Mouse (Mus musculus) embryonic facial prominence, embryonic 10.5 days (tissue): ENCODE measurements around the gene Isyna1. TPM values are rescaled to one million over a fixed set of nuclear protein-coding genes. Genes with fewer than 3 reads are reported as not detected.

Experiments
- DNase-seq: peaks from one replicate; pipeline ENCODE4 v3.0.0-alpha.2; 2017; ENCODE audit warnings: low spot score
- H3K27ac ChIP-seq: fragments of 300-500 bp; sonication (generic); replicated peaks from 2 replicates; pipeline ENCODE4 v1.5.1; 2016; ENCODE audit warnings: mild to moderate bottlenecking
- H3K27me3 ChIP-seq: fragments of 300-500 bp; sonication (generic); replicated peaks from 2 replicates; pipeline ENCODE4 v1.6.1; 2016; ENCODE audit warnings: low read depth, mild to moderate bottlenecking; ENCODE audit not compliant: poor library complexity, severe bottlenecking
- H3K36me3 ChIP-seq: fragments of 300-500 bp; sonication (generic); replicated peaks from 2 replicates; pipeline ENCODE4 v1.6.1; 2016; ENCODE audit warnings: mild to moderate bottlenecking, moderate library complexity
- H3K4me1 ChIP-seq: fragments of 300-500 bp; sonication (generic); 2 replicates; pipeline ENCODE4 v1.6.1; 2016
- H3K4me3 ChIP-seq: fragments of 300-500 bp; sonication (generic); 2 replicates; pipeline ENCODE4 v1.5.1; 2016; ENCODE audit warnings: mild to moderate bottlenecking, moderate library complexity
- H3K9me3 ChIP-seq: fragments of 300-500 bp; sonication (generic); 2 replicates; pipeline ENCODE4 v1.6.1; 2016; ENCODE audit warnings: mild to moderate bottlenecking
- WGBS: fragments of 180-500 bp; shearing (Covaris S2); methylation state at CpG from one replicate; pipeline ENCODE4 v1.1.7; 2016; 5-methylcytosine and 5-hydroxymethylcytosine counted together
- polyA plus RNA-seq: library from polyadenylated mRNA; unstranded; fragments of >200 nt; fragmentation: Nextera tagmentation; extraction: Ambion mirVana; gene quantifications from 2 replicates; pipeline ENCODE4 v1.2.1, GENCODE M21; 2016

Gene Isyna1
- polyA plus RNA-seq, 1 experiment from 2014 or later: 187 TPM

DNA sequence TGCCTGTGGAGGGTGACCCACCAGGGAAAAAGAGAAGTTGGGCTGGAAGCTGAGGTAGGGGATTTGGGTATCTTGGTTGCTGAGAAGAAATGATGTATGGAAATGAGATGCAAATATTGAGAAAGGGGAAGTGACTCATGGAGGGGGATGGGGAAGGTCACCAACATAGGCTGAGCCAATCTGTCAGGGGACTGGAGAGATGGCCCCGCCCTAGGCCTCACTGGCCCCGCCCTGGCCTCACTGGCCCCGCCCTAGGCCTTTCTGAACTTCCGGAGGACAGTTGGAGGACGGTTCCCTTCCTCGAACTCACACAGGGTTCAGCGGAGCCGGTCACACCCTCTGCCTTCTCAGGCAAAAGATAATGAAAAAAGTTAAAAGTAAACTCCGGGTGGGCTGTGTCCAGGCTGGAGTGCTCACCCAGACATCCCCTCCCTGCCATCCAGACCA, 24.7 kb downstream of the Isyna1 start:
- Histone ChIP-seq H3K4me1 (peaks cover 24% of the 10 kb centered on the region), H3K4me3 (0 out of 2 replicates have a peak overlapping the region, but pooled peaks have one; percentile 11), H3K9me3 (no peaks in the 10 kb centered on the region), H3K27ac (0 out of 2 replicates have a peak overlapping the region, but pooled peaks have one; percentile 10), H3K27me3 (peaks cover 35% of the 10 kb centered on the region), H3K36me3 (no peaks in the 10 kb centered on the region)
- DNase-seq: no peak
- WGBS: 31% methylated on average over 9 of the region's 9 CpGs

DNA sequence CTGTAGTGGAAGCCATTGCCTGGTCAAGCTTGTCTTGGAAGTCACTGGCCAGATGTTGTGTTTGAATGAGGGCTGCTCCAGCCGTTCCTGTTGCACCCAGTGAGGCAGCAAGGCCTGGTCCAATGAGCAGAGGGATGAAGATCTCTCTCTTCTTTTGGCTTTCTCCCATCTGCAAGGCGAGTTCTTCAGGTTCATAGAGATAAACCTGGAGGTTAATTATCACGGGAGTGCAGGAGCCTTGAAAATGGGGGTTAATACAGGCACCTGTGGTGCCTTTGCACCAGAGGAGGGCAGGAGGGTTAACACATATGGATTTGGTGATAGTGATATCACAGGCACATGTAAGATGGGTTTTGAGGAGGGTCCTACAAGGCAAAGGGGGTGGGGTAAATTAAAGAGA, 28.0 kb downstream of the Isyna1 start:
- Histone ChIP-seq H3K36me3 (no peaks in the 10 kb centered on the region), H3K27me3 (peaks cover 35% of the 10 kb centered on the region), H3K4me3 (no peak overlapping the region), H3K27ac (no peak overlapping the region), H3K9me3 (no peaks in the 10 kb centered on the region), H3K4me1 (peaks cover 30% of the 10 kb centered on the region)
- DNase-seq: no peak
- 57% methylated on average over 3 of the region's 3 CpGs for WGBS

DNA sequence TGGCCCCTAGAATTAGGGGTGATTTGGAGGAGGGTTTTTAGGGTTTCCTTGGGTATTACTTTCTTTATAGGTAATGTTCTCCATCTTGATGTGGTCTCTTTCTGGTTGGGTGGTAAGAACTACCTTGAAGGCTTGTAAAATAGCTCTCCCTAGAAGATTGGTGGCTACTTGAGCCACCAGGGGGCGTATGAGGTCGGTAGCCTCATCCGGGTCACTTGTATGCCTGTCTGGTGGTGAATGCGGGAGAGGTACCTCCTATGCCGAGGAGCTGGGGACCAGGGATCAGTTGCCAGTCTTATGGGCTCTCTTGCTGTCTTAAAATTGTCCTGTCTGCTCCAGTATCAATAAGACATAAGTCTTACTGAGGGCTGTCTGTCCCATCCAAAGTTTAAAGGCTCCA, 30.9 kb downstream of the Isyna1 start:
- H3K9me3 ChIP-seq: no peaks in the 10 kb centered on the region
- H3K4me1 ChIP-seq: peaks cover 27% of the 10 kb centered on the region
- WGBS: 24% methylated on average over 5 of the region's 5 CpGs
- peak; percentile 80 for DNase-seq
- peak overlapping the region; percentile 25; the same call in 1 of the 2 replicates for H3K4me3 ChIP-seq
- no peaks in the 10 kb centered on the region for H3K36me3 ChIP-seq
- no peak overlapping the region; the same call in 1 of the 2 replicates for H3K27ac ChIP-seq
- H3K27me3 ChIP-seq: peaks cover 31% of the 10 kb centered on the region

DNA sequence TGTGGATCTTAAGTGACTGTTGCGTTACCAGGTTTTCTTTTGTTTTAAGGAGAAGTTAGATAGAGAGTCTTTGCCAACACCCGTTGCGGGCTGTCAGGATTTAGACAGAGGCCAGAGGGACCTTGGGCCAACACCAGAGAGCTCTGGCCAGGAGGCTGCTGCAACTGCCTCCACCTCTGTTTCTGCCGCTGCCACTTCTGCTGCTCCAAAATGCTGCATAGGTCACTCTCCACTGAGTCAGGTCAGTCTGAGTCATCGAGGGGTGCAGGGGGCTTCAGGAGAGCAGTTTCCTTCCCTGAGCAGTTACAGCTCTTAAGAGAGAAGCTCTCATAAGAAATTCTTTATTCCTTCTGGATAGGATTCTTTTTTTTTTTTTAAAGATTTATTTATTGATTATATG, 32.9 kb downstream of the Isyna1 start:
- H3K9me3 ChIP-seq: no peaks in the 10 kb centered on the region
- WGBS: 86% methylated on average over 5 of the region's 5 CpGs
- peaks cover 30% of the 10 kb centered on the region for H3K27me3 ChIP-seq
- DNase-seq: no peak
- no peak overlapping the region for H3K4me3 ChIP-seq
- no peak overlapping the region for H3K27ac ChIP-seq
- peaks cover 37% of the 10 kb centered on the region for H3K4me1 ChIP-seq
- no peaks in the 10 kb centered on the region for H3K36me3 ChIP-seq

DNA sequence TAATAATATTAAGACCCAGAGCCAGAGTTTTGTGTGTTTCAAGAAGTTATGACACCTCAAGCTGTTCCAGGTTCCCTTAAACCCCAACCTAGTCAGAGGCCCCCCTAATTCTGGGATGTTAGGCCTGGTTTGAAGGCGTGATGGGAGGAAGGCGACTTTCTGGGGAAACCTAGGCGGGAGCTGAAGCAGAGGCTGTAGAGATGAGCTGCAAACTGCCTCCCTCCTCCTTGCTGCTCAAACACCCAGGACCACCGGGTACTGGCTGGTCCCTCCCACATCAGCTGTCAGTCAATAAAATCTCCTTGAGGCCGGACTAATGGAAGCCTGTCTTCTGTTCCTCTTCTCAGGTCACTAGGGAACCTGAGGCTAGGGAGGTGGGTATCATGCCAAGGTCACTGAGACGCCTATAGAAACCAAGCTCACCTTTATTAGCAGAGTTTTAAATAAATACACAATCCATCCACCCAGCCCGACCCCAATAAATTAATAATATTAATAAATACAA, 34.9 kb downstream of the Isyna1 start:
- H3K27ac ChIP-seq: peak overlapping the region; percentile 79
- H3K4me3 ChIP-seq: peak overlapping the region; percentile 58
- WGBS: 59% methylated on average over 7 of the region's 7 CpGs

DNA sequence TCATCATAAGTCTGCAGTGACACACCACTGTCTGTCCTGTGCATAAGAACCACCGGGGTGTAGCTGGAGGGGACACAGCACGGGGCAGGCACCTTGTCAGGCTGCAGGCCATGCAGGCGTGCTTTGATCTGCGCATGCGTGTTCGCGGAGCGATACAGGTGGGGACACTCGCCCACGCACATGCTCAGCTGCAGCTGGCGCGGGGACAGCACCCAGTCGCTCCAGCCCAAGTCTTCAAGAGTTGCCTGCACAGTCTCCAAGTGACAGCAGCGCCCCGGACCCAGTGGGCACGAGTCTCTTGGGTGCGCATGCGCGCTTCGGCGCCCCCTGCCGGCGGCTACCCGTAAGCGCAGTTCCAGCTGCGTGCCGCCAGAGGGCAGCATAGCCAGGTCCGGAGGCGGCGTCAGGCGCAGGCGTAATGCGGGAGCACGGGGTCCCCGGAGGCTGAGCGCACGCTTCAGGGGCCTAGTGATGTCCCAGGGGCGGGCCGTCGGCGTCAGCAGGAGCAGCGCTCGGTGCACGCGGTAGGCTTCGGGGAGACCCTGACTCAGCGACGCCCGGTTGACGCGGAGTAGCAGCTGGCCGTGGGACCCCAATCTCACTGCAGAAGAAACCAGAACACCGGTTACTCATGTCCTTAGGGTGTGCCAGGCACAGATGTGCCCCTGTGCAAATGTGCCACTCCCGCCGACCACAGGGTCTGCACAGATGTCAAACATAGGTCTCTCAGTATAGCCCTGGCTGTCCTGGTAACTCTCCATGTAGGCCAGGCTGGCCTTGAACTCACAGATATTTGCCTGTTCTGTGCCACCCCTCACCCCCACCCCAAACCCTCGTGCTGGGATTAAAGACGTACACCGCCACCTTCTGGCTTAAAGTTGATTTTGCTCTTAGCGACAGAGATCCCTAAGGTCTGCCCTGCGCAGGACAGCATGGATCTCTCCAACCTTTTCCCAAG, 35.7 kb downstream of the Isyna1 start:
- no peaks in the 10 kb centered on the region for H3K36me3 ChIP-seq
- DNase-seq: peak; percentile 93
- H3K27ac ChIP-seq: peak overlapping the region; percentile 79
- H3K9me3 ChIP-seq: no peaks in the 10 kb centered on the region
- WGBS: 1% methylated on average over 60 of the region's 60 CpGs
- H3K4me3 ChIP-seq: peak overlapping the region; percentile 58
- H3K4me1 ChIP-seq: peaks cover 44% of the 10 kb centered on the region
- H3K27me3 ChIP-seq: peaks cover 37% of the 10 kb centered on the region

More for the DNA sequence above, 34.9 kb downstream of the Isyna1 start:
- Histone ChIP-seq H3K27me3 (peaks cover 36% of the 10 kb centered on the region), H3K9me3 (no peaks in the 10 kb centered on the region), H3K36me3 (no peaks in the 10 kb centered on the region), H3K4me1 (peaks cover 42% of the 10 kb centered on the region)
- DNase-seq: no peak

DNA sequence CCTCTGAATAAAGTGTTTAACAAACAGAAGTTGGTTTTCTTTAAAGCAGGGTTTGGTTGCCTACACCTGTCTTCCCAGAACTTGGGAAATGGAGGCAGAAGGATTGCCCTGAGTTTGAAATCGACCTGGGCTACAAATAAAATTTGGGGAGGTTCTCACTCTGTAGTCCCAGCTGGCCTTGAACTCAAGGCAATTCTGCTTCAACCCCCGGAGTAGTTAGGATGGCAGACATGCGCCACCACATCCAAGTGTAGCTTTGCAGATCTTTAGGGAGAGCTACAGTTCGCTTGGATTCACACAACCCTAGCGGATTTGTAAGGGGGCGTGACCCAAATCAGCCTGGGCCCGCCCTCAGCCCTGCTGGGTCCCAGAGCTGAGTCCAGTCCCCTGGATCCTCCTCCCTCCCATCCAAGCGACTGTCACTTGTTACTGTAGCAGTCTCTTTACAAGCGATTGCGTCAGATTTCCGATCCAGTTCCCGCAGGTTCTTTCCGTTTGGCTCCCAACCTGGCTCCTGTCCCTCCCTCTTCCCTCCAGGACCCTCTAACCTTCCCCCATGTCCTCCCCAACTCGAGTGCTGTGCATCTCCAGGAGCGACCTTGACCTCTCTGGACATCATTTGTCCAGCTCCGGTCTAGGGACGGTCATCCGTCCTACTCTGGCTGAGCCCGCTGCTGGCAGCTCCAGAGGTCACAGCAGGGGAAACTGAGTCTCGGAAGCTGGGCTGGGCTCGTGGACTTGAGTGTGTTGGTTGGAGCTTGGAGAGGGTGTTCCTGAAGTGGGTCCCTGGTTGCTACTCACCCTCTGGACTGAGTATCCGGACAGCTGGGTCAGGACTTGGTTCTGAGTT, 36.6 kb downstream of the Isyna1 start:
- WGBS: 13% methylated on average over 22 of the region's 22 CpGs
- DNase-seq: peak; percentile 57

DNA sequence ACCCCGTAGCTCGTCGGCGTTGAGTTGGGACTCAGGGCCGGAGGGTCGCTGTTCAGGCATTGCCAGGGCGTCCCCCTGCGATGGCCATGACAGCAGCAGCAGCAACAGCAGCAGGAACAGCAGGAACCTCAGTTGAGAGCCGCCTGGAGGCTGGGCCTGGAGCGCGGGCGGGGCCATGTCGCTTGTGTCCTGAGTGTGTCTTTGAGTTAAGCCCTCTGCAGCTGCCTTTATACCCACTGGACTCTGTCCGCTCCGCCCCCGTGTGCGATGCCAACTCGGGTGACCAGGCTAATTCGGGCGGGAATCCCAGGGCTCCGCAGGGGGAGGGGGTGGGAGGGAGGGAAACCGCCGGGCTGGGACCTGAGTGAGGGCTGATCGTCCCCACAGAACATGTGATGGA, 37.3 kb downstream of the Isyna1 start:
- Histone ChIP-seq H3K4me1 (peaks cover 43% of the 10 kb centered on the region), H3K9me3 (no peaks in the 10 kb centered on the region), H3K27me3 (peaks cover 37% of the 10 kb centered on the region), H3K36me3 (no peaks in the 10 kb centered on the region), H3K27ac (no peak overlapping the region; the same call in 1 of the 2 replicates), H3K4me3 (peak overlapping the region; percentile 16; the same call in 1 of the 2 replicates)
- no peak for DNase-seq
- 28% methylated on average over 24 of the region's 24 CpGs for WGBS

More for the DNA sequence above, 36.6 kb downstream of the Isyna1 start:
- Histone ChIP-seq H3K9me3 (no peaks in the 10 kb centered on the region), H3K4me1 (peaks cover 41% of the 10 kb centered on the region), H3K4me3 (peak overlapping the region; percentile 58), H3K27ac (peak overlapping the region; percentile 16), H3K36me3 (no peaks in the 10 kb centered on the region), H3K27me3 (peaks cover 37% of the 10 kb centered on the region)

DNA sequence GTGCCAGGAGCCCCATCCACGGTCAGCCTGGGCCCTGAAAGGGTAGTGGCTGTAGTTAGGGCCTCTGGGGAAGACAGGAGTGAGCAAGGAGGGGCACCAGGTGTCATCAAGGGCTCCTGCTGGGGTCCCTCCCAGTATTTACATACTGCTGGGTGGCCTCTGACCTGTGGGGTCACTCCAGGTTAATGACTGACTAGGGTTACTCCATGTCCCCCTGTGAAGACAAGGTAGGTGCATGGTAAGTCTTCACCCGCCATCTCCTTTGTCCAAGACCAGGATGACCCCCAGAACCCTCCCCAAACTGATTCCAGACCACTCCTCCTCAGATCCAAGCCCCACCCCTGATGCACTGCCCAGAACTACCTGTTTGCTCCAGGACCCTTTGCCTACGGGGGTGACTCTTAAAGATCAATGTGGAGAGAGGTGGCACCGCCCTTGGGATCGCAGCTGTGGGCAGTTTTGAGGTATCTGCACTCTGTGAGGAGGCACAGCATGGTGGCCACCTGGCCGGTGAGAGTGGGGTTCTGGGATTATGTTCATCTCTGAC, 38.2 kb downstream of the Isyna1 start, which contains the start of gene Gdf15:
Gene Gdf15 (minus strand): TSS at position 111 of the 547 bp plus-strand sequence.
- Histone ChIP-seq H3K9me3 (no peaks in the 10 kb centered on the region), H3K4me1 (peaks cover 53% of the 10 kb centered on the region), H3K36me3 (no peaks in the 10 kb centered on the region), H3K27me3 (peaks cover 37% of the 10 kb centered on the region), H3K4me3 (peak within 1 kb of the TSS; percentile 16; the same call in 1 of the 2 replicates), H3K27ac (no peak within 1 kb of the TSS; the same call in 1 of the 2 replicates)
- no peak for DNase-seq
- 72% methylated on average over 6 of the region's 6 CpGs for WGBS

DNA sequence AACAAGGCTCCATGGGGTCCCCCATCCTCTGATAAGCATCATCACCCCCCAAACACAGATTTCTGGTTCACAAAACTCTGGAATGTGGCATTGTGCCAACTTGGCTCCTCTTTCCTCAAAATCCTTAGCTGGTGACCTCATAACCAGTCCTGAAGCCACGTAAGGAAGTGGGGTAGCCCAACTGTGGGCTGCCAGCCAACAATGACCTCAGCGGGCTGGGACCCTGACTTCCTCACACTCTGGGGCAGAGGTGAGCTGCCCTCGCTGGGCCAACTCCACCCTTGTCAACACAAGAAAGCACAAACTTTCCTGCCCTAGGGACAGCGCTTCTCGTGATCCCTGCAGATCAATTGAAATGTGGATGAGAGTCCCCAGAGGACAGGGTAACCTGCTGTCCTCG, 39.9 kb downstream of the Isyna1 start:
- Histone ChIP-seq H3K9me3 (no peaks in the 10 kb centered on the region), H3K4me1 (peaks cover 55% of the 10 kb centered on the region), H3K36me3 (no peaks in the 10 kb centered on the region), H3K4me3 (no peak overlapping the region), H3K27me3 (peaks cover 37% of the 10 kb centered on the region), H3K27ac (no peak overlapping the region)
- DNase-seq: no peak
- 65% methylated on average over 6 of the region's 6 CpGs for WGBS

DNA sequence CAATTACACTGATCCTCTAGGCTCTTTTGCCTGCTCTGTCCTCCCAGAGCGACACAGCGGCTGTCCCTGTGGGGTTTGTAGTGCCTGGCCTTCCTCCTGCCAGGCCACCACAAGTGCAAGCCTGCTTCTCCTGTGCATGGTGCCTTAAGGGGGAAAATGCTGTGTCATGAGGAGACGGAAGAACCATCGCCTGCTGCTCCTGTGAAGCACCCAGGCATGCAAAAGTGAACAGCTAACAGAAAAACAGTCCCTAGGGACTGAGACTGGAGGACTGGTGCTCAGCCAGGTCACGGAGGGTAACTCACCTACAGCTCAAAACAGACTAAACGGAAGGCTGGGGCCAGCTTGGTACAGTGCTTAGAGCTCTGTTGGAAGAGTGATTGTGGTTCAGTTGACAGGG, 41.4 kb downstream of the Isyna1 start:
- Histone ChIP-seq H3K27ac (no peak overlapping the region; the same call in 1 of the 2 replicates), H3K27me3 (peaks cover 34% of the 10 kb centered on the region), H3K9me3 (no peaks in the 10 kb centered on the region), H3K4me1 (peaks cover 40% of the 10 kb centered on the region), H3K36me3 (no peaks in the 10 kb centered on the region), H3K4me3 (no peak overlapping the region)
- WGBS: 78% methylated on average over 6 of the region's 6 CpGs
- no peak for DNase-seq

DNA sequence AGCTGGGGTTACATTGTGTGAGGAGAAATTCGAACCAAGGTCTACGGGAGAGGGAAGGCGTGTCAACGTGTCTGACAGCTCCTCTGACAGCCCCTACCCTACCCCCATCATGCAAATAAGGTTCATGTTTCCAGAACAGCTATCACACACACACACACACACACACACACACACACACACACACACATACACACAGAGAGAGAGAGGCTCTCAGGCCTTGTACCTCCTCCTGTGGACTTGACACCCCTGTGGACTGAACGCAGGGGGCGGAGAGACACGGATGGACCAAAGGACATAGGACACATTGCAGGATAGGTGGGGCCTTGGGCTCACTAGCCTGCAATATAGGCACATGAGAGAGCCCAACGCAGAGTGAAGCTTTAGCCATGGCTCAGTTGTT, 42.7 kb downstream of the Isyna1 start:
- no peak overlapping the region for H3K4me3 ChIP-seq
- WGBS: 61% methylated on average over 8 of the region's 8 CpGs
- peak overlapping the region; percentile 57; the same call in 1 of the 2 replicates for H3K27ac ChIP-seq
- peaks cover 21% of the 10 kb centered on the region for H3K27me3 ChIP-seq
- H3K36me3 ChIP-seq: no peaks in the 10 kb centered on the region
- H3K9me3 ChIP-seq: no peaks in the 10 kb centered on the region
- H3K4me1 ChIP-seq: peaks cover 28% of the 10 kb centered on the region
- no peak for DNase-seq
